Mouse (Mus musculus): ENCODE results near the gene Tunar. TPM values are rescaled to one million over a fixed set of nuclear protein-coding genes. Genes with fewer than 3 reads are reported as not detected.
A peak's percentile ranks its signal among the peaks of the same experiment; 100 is the strongest.

Gene Tunar
- total and polyA plus RNA-seq, 2 experiments from 2014 or later: 12.0 to 16.9 TPM

DNA sequence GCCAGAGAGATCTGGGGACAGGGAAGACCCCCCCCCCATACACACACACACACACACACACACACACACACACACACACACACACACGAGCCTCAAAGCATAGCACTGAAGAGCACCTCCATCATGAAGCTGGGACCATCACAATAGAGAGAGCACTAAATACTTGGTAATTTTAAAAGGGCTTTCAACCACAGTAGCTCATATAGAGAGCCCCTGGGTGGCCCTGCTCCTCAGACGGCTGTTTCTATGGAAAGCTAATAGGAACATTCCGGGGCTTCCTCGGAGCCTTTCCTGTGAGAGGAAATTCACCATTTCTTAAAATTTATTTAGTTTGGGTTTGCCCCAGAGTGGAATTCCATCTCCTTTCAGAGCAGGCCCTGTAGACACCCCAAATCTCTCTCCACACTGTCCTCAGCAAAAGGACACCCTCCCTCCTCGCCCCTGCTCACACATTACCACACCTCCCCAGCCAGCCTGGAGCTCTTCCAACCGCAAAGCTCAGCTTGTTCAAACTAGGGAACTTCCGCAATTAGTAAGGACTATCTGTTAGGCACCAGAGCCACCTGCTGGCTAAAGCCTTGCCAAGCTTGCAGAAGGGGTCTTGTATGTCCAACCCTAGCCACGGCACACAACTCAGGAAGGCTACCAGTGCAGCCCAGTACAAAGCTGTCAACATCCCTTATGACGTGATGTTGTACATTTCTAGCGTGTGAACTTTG, 93.5 kb downstream of the Tunar start:
- Histone ChIP-seq H3K4me1 (ENCODE audit: insufficient read depth) (0 out of 2 replicates have a peak, but pooled peaks cover 3% of the 10 kb centered on the region), H3K9ac (no peak overlapping the region), H3K4me3 (ENCODE audit: low read depth, low read length) (no peak overlapping the region), H3K4me2 (ENCODE audit: low read depth) (0 out of 2 replicates have a peak overlapping the region, but pooled peaks have one; percentile 15), H3K27ac (ENCODE audit: low read depth, low read length) (no peak overlapping the region), H3K27me3 (ENCODE audit: insufficient read depth, low read length) (no peaks in the 10 kb centered on the region), H3K9me3 (ENCODE audit: low read length) (no peaks in the 10 kb centered on the region), H3K36me3 (ENCODE audit: insufficient read depth) (no peaks in the 10 kb centered on the region)
- 21% methylated on average over 10 of the region's 10 CpGs for WGBS
- peak; percentile 93 for DNase-seq
- peak; percentile 80 for ATAC-seq
- TF ChIP-seq CTCF (IDR thresholded peaks at IDR 0.05; ENCODE audit: low read depth): peak; percentile 95

DNA sequence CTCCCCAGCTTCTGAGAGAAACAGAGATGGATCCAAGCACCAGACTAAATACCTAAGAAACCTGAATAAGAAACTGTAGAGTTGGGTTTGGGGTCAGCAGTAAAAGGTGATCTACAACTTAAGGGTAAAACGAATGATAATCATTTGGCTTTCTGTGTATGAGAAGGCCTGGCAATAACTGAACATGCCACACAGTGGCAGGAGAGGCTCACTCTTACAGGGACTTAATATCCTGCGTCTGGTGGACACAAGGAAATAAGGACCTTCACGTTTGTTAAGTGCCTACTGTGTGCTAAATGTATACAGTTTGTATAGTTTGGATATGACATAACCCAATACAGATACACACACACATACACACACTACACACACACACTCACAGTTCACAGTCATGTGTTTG, 98.2 kb downstream of the Tunar start:
- DNase-seq (peak; percentile 66), ATAC-seq (peak; percentile 27; the same call in 1 of the 2 replicates)
- H3K36me3 ChIP-seq (ENCODE audit: insufficient read depth): no peaks in the 10 kb centered on the region

DNA sequence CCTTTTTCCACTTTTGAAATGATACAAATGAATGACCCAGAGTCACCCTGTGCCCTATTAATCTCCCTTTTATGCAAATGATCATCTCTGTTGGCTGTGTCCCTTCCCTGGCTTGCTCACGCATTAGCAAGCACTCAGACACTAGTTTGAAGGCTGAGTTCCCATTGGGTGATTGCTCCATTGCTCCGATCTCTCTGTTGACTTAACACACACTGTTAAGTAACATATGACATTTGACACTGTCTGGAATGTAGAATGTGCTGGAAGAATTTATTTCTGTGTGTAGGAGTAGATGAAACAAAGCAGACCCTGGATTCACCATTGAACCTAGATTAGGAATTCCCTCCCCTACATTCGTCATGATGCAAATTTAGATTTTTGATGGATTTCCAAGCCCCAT, 99.1 kb downstream of the Tunar start:
- no peak for ATAC-seq
- TF ChIP-seq CTCF (IDR thresholded peaks at IDR 0.05; ENCODE audit: low read depth): no peak
- WGBS: 74% methylated on average over 3 of the region's 3 CpGs

More for the DNA sequence above, 98.2 kb downstream of the Tunar start:
- WGBS: 44% methylated on average over 3 of the region's 3 CpGs
- no peak overlapping the region for H3K4me3 ChIP-seq (ENCODE audit: low read depth, low read length)
- TF ChIP-seq CTCF (IDR thresholded peaks at IDR 0.05; ENCODE audit: low read depth): peak; percentile 81
- H3K9me3 ChIP-seq (ENCODE audit: low read length): no peaks in the 10 kb centered on the region
- H3K9ac ChIP-seq: no peak overlapping the region
- H3K27ac ChIP-seq (ENCODE audit: low read depth, low read length): no peak overlapping the region
- H3K4me1 ChIP-seq (ENCODE audit: insufficient read depth): 0 out of 2 replicates have a peak, but pooled peaks cover 3% of the 10 kb centered on the region
- H3K4me2 ChIP-seq (ENCODE audit: low read depth): no peak overlapping the region
- no peaks in the 10 kb centered on the region for H3K27me3 ChIP-seq (ENCODE audit: insufficient read depth, low read length)

More for the DNA sequence above, 99.1 kb downstream of the Tunar start:
- H3K4me3 ChIP-seq (ENCODE audit: low read depth, low read length): no peak overlapping the region
- H3K4me2 ChIP-seq (ENCODE audit: low read depth): no peak overlapping the region
- no peaks in the 10 kb centered on the region for H3K36me3 ChIP-seq (ENCODE audit: insufficient read depth)
- H3K4me1 ChIP-seq (ENCODE audit: insufficient read depth): no peaks in the 10 kb centered on the region
- no peaks in the 10 kb centered on the region for H3K27me3 ChIP-seq (ENCODE audit: insufficient read depth, low read length)
- no peak for DNase-seq
- no peak overlapping the region for H3K9ac ChIP-seq
- H3K9me3 ChIP-seq (ENCODE audit: low read length): no peaks in the 10 kb centered on the region
- no peak overlapping the region for H3K27ac ChIP-seq (ENCODE audit: low read depth, low read length)

Other genes with a start within 250 kb of the Tunar start
- not detected in 2 replicates for gene Tcl1b2, start 187.9 kb upstream of the Tunar start, total RNA-seq (2014; rRNA removed)
- not detected in 2 replicates for gene Tcl1b2, start 187.9 kb upstream of the Tunar start, polyA plus RNA-seq (2015; fragmentation: Nextera tagmentation; extraction: Ambion mirVana)
- gene Tcl1b1, start 174.2 kb upstream of the Tunar start, total RNA-seq (2014; rRNA removed): not detected in 2 replicates
- not detected in 2 replicates for gene Tcl1b1, start 174.2 kb upstream of the Tunar start, polyA plus RNA-seq (2015; fragmentation: Nextera tagmentation; extraction: Ambion mirVana)
- not detected in 2 replicates for gene Tcl1b5, start 157.5 kb upstream of the Tunar start, total RNA-seq (2014; rRNA removed)
- gene Tcl1b5, start 157.5 kb upstream of the Tunar start, polyA plus RNA-seq (2015; fragmentation: Nextera tagmentation; extraction: Ambion mirVana): not detected in 2 replicates
- not detected in 2 replicates for gene Tcl1b3, start 142.8 kb upstream of the Tunar start, total RNA-seq (2014; rRNA removed)
- not detected in 2 replicates for gene Tcl1b3, start 142.8 kb upstream of the Tunar start, polyA plus RNA-seq (2015; fragmentation: Nextera tagmentation; extraction: Ambion mirVana)
- gene Tcl1b4, start 131.9 kb upstream of the Tunar start, total RNA-seq (2014; rRNA removed): not detected in 2 replicates
- gene Tcl1b4, start 131.9 kb upstream of the Tunar start, polyA plus RNA-seq (2015; fragmentation: Nextera tagmentation; extraction: Ambion mirVana): not detected in 2 replicates
- gene Tcl1, start 111.1 kb upstream of the Tunar start, total RNA-seq (2014; rRNA removed): not detected in 2 replicates
- not detected in 2 replicates for gene Tcl1, start 111.1 kb upstream of the Tunar start, polyA plus RNA-seq (2015; fragmentation: Nextera tagmentation; extraction: Ambion mirVana)
- 192 and 208 TPM in 2 replicates for gene D430019H16Rik, start 120.0 kb downstream of the Tunar start, total RNA-seq (2014; rRNA removed)
- gene D430019H16Rik, start 120.0 kb downstream of the Tunar start, polyA plus RNA-seq (2015; fragmentation: Nextera tagmentation; extraction: Ambion mirVana): 9.3 and 13.3 TPM in 2 replicates
- 0.92 and 1.7 TPM in 2 replicates for gene Bdkrb2, start 229.4 kb downstream of the Tunar start, total RNA-seq (2014; rRNA removed)
- gene Bdkrb2, start 229.4 kb downstream of the Tunar start, polyA plus RNA-seq (2015; fragmentation: Nextera tagmentation; extraction: Ambion mirVana): 0.29 and 0.53 TPM in 2 replicates